Mouse (Mus musculus): ENCODE data around the gene Ppa2. TPM values are rescaled to one million over a fixed set of nuclear protein-coding genes. Genes with fewer than 3 reads are reported as not detected.

Ppa2 gene
- polyA plus RNA-seq, 1 experiment, result 200 TPM

GRCm38 (mm10) chr3:133384164-133384708 is 74.3 kb downstream of the Ppa2 start:
- WGBS, result 71% methylated on average over 6 of the region's 6 CpGs
- Histone ChIP-seq H3K27ac (ENCODE audit: insufficient read depth, low read depth, low read length) (no peak overlapping the region), H3K27me3 (replicated peaks; ENCODE audit: control insufficient read depth, insufficient read depth, low read length) (no peaks in the 10 kb centered on the region), H3K4me3 (ENCODE audit: insufficient read depth, low read depth, low read length) (no peak overlapping the region), H3K4me1 (ENCODE audit: control insufficient read depth, insufficient read depth, low read length) (no peaks in the 10 kb centered on the region), H3K36me3 (ENCODE audit: control insufficient read depth, insufficient read depth, low read length) (no peaks in the 10 kb centered on the region)
- no peak for TF ChIP-seq POLR2A (IDR thresholded peaks at IDR 0.05; ENCODE audit: low read depth, low read length)
- TF ChIP-seq CTCF (conservative IDR thresholded peaks at IDR 0.05; ENCODE audit: insufficient read depth, insufficient read length, low read depth, low read length), result no peak
- peak; percentile 7 for DNase-seq

- TF ChIP-seq CTCF (conservative IDR thresholded peaks at IDR 0.05; ENCODE audit: insufficient read depth, insufficient read length, low read depth, low read length) (no peak), POLR2A (IDR thresholded peaks at IDR 0.05; ENCODE audit: low read depth, low read length) (no peak)
- Histone ChIP-seq H3K4me3 (ENCODE audit: insufficient read depth, low read depth, low read length) (no peak overlapping the region), H3K27me3 (replicated peaks; ENCODE audit: control insufficient read depth, insufficient read depth, low read length) (no peaks in the 10 kb centered on the region), H3K27ac (ENCODE audit: insufficient read depth, low read depth, low read length) (no peak overlapping the region), H3K4me1 (ENCODE audit: control insufficient read depth, insufficient read depth, low read length) (no peaks in the 10 kb centered on the region), H3K36me3 (ENCODE audit: control insufficient read depth, insufficient read depth, low read length) (no peaks in the 10 kb centered on the region)
- DNase-seq, result no peak
- 51% methylated on average over 7 of the region's 7 CpGs for WGBS
These were observed 77.4 kb downstream of the Ppa2 start for GRCm38 (mm10) chr3:133387283-133387682.

GRCm38 (mm10) chr3:133389803-133390387 is 80.0 kb downstream of the Ppa2 start:
- DNase-seq, result no peak
- Histone ChIP-seq H3K36me3 (ENCODE audit: control insufficient read depth, insufficient read depth, low read length) (no peaks in the 10 kb centered on the region), H3K4me1 (ENCODE audit: control insufficient read depth, insufficient read depth, low read length) (no peaks in the 10 kb centered on the region), H3K4me3 (ENCODE audit: insufficient read depth, low read depth, low read length) (no peak overlapping the region), H3K27me3 (replicated peaks; ENCODE audit: control insufficient read depth, insufficient read depth, low read length) (no peaks in the 10 kb centered on the region), H3K27ac (ENCODE audit: insufficient read depth, low read depth, low read length) (no peak overlapping the region)
- WGBS, result 80% methylated on average over 10 of the region's 10 CpGs
- no peak for TF ChIP-seq CTCF (conservative IDR thresholded peaks at IDR 0.05; ENCODE audit: insufficient read depth, insufficient read length, low read depth, low read length)
- no peak for TF ChIP-seq POLR2A (IDR thresholded peaks at IDR 0.05; ENCODE audit: low read depth, low read length)

GRCm38 (mm10) chr3:133394531-133394930 is 84.6 kb downstream of the Ppa2 start:
- TF ChIP-seq CTCF (conservative IDR thresholded peaks at IDR 0.05; ENCODE audit: insufficient read depth, insufficient read length, low read depth, low read length), result no peak
- WGBS, result 41% methylated on average over 2 of the region's 2 CpGs
- H3K4me1 ChIP-seq (ENCODE audit: control insufficient read depth, insufficient read depth, low read length), result no peaks in the 10 kb centered on the region

GRCm38 (mm10) chr3:133403849-133404248 is 93.9 kb downstream of the Ppa2 start:
- Histone ChIP-seq H3K27ac (ENCODE audit: insufficient read depth, low read depth, low read length) (no peak overlapping the region), H3K4me1 (ENCODE audit: control insufficient read depth, insufficient read depth, low read length) (no peaks in the 10 kb centered on the region), H3K36me3 (ENCODE audit: control insufficient read depth, insufficient read depth, low read length) (no peaks in the 10 kb centered on the region), H3K27me3 (replicated peaks; ENCODE audit: control insufficient read depth, insufficient read depth, low read length) (no peaks in the 10 kb centered on the region), H3K4me3 (ENCODE audit: insufficient read depth, low read depth, low read length) (no peak overlapping the region)
- DNase-seq, result no peak
- WGBS, result 73% methylated on average over 4 of the region's 4 CpGs
- TF ChIP-seq POLR2A (IDR thresholded peaks at IDR 0.05; ENCODE audit: low read depth, low read length) (no peak), CTCF (conservative IDR thresholded peaks at IDR 0.05; ENCODE audit: insufficient read depth, insufficient read length, low read depth, low read length) (no peak)

More at GRCm38 (mm10) chr3:133394531-133394930, 84.6 kb downstream of the Ppa2 start:
- Histone ChIP-seq H3K4me3 (ENCODE audit: insufficient read depth, low read depth, low read length) (no peak overlapping the region), H3K27me3 (replicated peaks; ENCODE audit: control insufficient read depth, insufficient read depth, low read length) (no peaks in the 10 kb centered on the region), H3K27ac (ENCODE audit: insufficient read depth, low read depth, low read length) (no peak overlapping the region), H3K36me3 (ENCODE audit: control insufficient read depth, insufficient read depth, low read length) (no peaks in the 10 kb centered on the region)
- DNase-seq, result no peak

DNA sequence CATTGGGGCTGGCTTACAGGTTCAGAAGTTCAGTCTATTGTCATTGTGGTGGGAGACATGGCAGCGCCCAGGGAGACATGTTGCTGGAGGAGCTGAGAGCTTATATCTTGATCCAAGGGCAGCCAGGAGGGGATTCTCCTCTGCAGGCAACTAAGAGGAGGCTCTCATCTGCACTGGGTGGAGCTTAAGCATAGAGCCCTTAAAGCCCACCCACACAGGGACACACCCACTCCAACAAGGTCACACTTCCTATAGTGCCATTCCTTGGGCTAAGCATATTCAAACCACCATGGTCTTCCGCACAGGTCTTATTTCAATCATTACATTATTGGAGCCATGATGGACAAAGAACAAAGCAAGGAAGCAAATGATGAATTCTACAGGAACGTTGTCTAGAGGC is 95.7 kb downstream of the Ppa2 start:
- no peak for TF ChIP-seq CTCF (conservative IDR thresholded peaks at IDR 0.05; ENCODE audit: insufficient read depth, insufficient read length, low read depth, low read length)
- TF ChIP-seq POLR2A (IDR thresholded peaks at IDR 0.05; ENCODE audit: low read depth, low read length), result no peak
- Histone ChIP-seq H3K27ac (ENCODE audit: insufficient read depth, low read depth, low read length) (no peak overlapping the region), H3K27me3 (replicated peaks; ENCODE audit: control insufficient read depth, insufficient read depth, low read length) (no peaks in the 10 kb centered on the region), H3K4me3 (ENCODE audit: insufficient read depth, low read depth, low read length) (no peak overlapping the region), H3K4me1 (ENCODE audit: control insufficient read depth, insufficient read depth, low read length) (no peaks in the 10 kb centered on the region), H3K36me3 (ENCODE audit: control insufficient read depth, insufficient read depth, low read length) (no peaks in the 10 kb centered on the region)
- DNase-seq, result no peak
- 86% methylated on average over 3 of the region's 3 CpGs for WGBS

- 73% methylated on average over 5 of the region's 5 CpGs for WGBS
- DNase-seq, result peak; percentile 25
- Histone ChIP-seq H3K4me1 (ENCODE audit: control insufficient read depth, insufficient read depth, low read length) (no peaks in the 10 kb centered on the region), H3K27me3 (replicated peaks; ENCODE audit: control insufficient read depth, insufficient read depth, low read length) (no peaks in the 10 kb centered on the region), H3K4me3 (ENCODE audit: insufficient read depth, low read depth, low read length) (no peak overlapping the region), H3K27ac (ENCODE audit: insufficient read depth, low read depth, low read length) (no peak overlapping the region), H3K36me3 (ENCODE audit: control insufficient read depth, insufficient read depth, low read length) (no peaks in the 10 kb centered on the region)
- TF ChIP-seq POLR2A (IDR thresholded peaks at IDR 0.05; ENCODE audit: low read depth, low read length) (no peak), CTCF (conservative IDR thresholded peaks at IDR 0.05; ENCODE audit: insufficient read depth, insufficient read length, low read depth, low read length) (peak; percentile 55; the same call in 1 of the 2 replicates)
These were observed 96.3 kb downstream of the Ppa2 start for GRCm38 (mm10) chr3:133406248-133406647.
